Mouse (Mus musculus) liver, embryonic 13.5 days (tissue): Measurements from ENCODE around the gene Spop. TPM values are rescaled to one million over a fixed set of nuclear protein-coding genes. Genes with fewer than 3 reads are reported as not detected.

Experiments used
- ATAC-seq: fragments of 200-750 bp; cut with Nextera tagmentation; 2 replicates; pipeline ENCODE4 v1.8.0; 2017; ENCODE audit warnings: low read depth, mild to moderate bottlenecking, moderate number of reproducible peaks, moderate library complexity
- DNase-seq: peaks from one replicate; pipeline ENCODE4 v3.0.0; 2022
- H3K27ac ChIP-seq: fragments of 300-500 bp; sonication (generic); 2 replicates; pipeline ENCODE4 v1.5.1; 2015; ENCODE audit warnings: moderate library complexity, mild to moderate bottlenecking, inconsistent platforms
- H3K27me3 ChIP-seq: fragments of 300-500 bp; sonication (generic); 2 replicates; pipeline ENCODE4 v1.6.1; 2015; ENCODE audit warnings: mild to moderate bottlenecking, inconsistent platforms
- H3K36me3 ChIP-seq: fragments of 300-500 bp; sonication (generic); 2 replicates; pipeline ENCODE4 v1.6.1; 2015; ENCODE audit warnings: mild to moderate bottlenecking, inconsistent platforms
- H3K4me1 ChIP-seq: fragments of 300-500 bp; sonication (generic); replicated peaks from 2 replicates; pipeline ENCODE4 v1.6.1; 2015; ENCODE audit warnings: inconsistent platforms
- H3K4me2 ChIP-seq: fragments of 300-500 bp; sonication (generic); 2 replicates; pipeline ENCODE4 v1.6.1; 2015; ENCODE audit warnings: inconsistent platforms, mild to moderate bottlenecking, moderate library complexity
- H3K4me3 ChIP-seq: fragments of 300-500 bp; sonication (generic); replicated peaks from 2 replicates; pipeline ENCODE4 v1.5.1; 2015; ENCODE audit warnings: mild to moderate bottlenecking, inconsistent platforms
- H3K9ac ChIP-seq: fragments of 300-500 bp; sonication (generic); 2 replicates; pipeline ENCODE4 v1.6.1; 2015; ENCODE audit warnings: mild to moderate bottlenecking, inconsistent platforms
- H3K9me3 ChIP-seq: fragments of 300-500 bp; sonication (generic); replicated peaks from 2 replicates; pipeline ENCODE4 v1.6.1; 2016; ENCODE audit warnings: inconsistent platforms
- WGBS: fragments of 180-500 bp; shearing (Covaris S2); methylation state at CpG from one replicate; pipeline ENCODE4 v1.1.7; 2015; ENCODE audit not compliant: insufficient replicate concordance; 5-methylcytosine and 5-hydroxymethylcytosine counted together
- polyA plus RNA-seq: library from polyadenylated mRNA; unstranded; fragments of >200 nt; fragmentation: Nextera tagmentation; extraction: Ambion mirVana; gene quantifications from 2 replicates; pipeline ENCODE4 v1.2.1, GENCODE M21; 2015

Spop gene
- polyA plus RNA-seq, 1 experiment from 2014 or later: 81.9 TPM

DNA sequence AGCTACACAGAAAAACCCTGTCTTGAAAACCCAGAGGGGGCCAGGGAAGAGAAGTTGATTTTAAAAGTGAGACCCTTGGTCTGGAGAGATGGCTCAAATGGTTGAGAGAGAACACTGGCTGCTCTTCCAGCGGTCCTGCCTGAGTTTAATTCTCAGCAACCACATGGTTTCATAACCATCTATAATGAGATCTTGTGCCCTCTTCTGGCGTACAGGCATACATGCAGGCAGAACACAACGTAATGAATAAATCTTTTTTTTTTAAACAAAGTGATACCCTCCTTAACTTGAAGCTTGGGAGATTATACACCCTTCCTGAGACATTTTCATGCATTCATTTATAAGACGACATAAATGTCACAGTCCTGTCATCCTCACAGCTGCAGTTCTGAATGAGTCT, 65.6 kb downstream of the Spop start:
- DNase-seq: no peak
- H3K36me3 ChIP-seq: peaks cover 39% of the 10 kb centered on the region
- 75% methylated on average over 4 of the region's 4 CpGs for WGBS

GRCm38 (mm10) chr11:95480662-95481061, 66.8 kb downstream of the Spop start:
- H3K4me1 ChIP-seq: no peaks in the 10 kb centered on the region
- 77% methylated on average over 4 of the region's 4 CpGs for WGBS
- no peak for ATAC-seq
- peaks cover 38% of the 10 kb centered on the region for H3K36me3 ChIP-seq
- H3K27me3 ChIP-seq: no peaks in the 10 kb centered on the region
- no peak overlapping the region for H3K27ac ChIP-seq
- no peak overlapping the region for H3K9ac ChIP-seq
- no peak overlapping the region for H3K4me2 ChIP-seq
- no peak for DNase-seq
- H3K4me3 ChIP-seq: no peak overlapping the region
- no peaks in the 10 kb centered on the region for H3K9me3 ChIP-seq

More for the DNA sequence above, 65.6 kb downstream of the Spop start:
- Histone ChIP-seq H3K9ac (no peak overlapping the region), H3K9me3 (no peaks in the 10 kb centered on the region), H3K27me3 (no peaks in the 10 kb centered on the region), H3K27ac (no peak overlapping the region), H3K4me3 (no peak overlapping the region), H3K4me2 (no peak overlapping the region), H3K4me1 (no peaks in the 10 kb centered on the region)
- no peak for ATAC-seq

DNA sequence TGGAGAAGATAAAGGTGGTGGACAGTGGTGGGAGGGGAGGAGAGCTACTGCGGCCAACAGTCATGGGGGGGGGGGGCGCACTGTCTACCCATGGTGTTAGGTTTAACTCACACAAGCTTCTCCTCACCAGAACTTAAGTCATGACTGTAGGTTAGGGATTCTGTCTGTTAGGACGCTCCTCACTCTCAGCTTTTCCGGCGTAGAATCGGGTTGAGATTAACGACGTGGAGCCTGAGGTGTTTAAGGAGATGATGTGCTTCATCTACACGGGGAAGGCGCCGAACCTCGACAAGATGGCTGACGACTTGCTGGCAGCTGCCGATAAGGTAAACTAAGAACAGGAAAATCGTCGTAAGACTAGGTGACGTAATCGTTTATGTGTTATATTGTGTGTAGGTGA, 71.8 kb downstream of the Spop start:
- Histone ChIP-seq H3K4me1 (no peaks in the 10 kb centered on the region), H3K4me3 (no peak overlapping the region), H3K36me3 (peaks cover 56% of the 10 kb centered on the region), H3K4me2 (no peak overlapping the region), H3K9ac (no peak overlapping the region), H3K27me3 (no peaks in the 10 kb centered on the region), H3K9me3 (no peaks in the 10 kb centered on the region), H3K27ac (no peak overlapping the region)
- WGBS: 89% methylated on average over 18 of the region's 18 CpGs
- no peak for DNase-seq
- no peak for ATAC-seq

GRCm38 (mm10) chr11:95487237-95487636, 73.4 kb downstream of the Spop start:
- DNase-seq: no peak
- Histone ChIP-seq H3K27me3 (no peaks in the 10 kb centered on the region), H3K4me2 (no peak overlapping the region), H3K4me3 (no peak overlapping the region), H3K9ac (no peak overlapping the region), H3K4me1 (no peaks in the 10 kb centered on the region), H3K36me3 (peaks cover 71% of the 10 kb centered on the region), H3K9me3 (no peaks in the 10 kb centered on the region), H3K27ac (no peak overlapping the region)
- no peak for ATAC-seq
- WGBS: 86% methylated on average over 2 of the region's 2 CpGs

- H3K9ac ChIP-seq: no peak overlapping the region
- 85% methylated on average over 14 of the region's 14 CpGs for WGBS
Observed at GRCm38 (mm10) chr11:95490104-95490503, 76.2 kb downstream of the Spop start.

DNA sequence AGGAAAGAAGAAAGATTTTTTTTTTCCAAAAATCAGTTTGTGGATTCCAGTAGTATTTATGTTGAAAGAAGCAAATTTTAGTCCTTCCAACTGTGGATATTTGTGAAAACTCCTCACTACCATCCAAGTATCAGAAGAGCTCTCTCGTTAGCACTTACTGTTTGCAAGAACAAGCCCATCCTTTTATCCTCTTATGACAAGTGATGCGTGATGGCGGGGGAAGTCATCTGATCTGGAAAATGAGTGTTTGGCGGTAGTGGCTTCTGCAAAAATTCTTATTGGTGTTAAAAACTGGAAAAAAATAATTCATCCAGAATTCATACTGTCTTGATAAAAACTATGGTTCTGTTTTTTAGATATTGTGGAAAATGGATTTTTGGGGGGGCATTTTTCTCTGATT, 78.4 kb downstream of the Spop start:
- no peak overlapping the region for H3K4me3 ChIP-seq
- DNase-seq (no peak), ATAC-seq (no peak)
- H3K4me2 ChIP-seq: no peak overlapping the region
- no peak overlapping the region for H3K27ac ChIP-seq
- H3K4me1 ChIP-seq: no peaks in the 10 kb centered on the region
- H3K9me3 ChIP-seq: no peaks in the 10 kb centered on the region
- WGBS: 89% methylated on average over 4 of the region's 4 CpGs
- no peak overlapping the region for H3K9ac ChIP-seq
- H3K36me3 ChIP-seq: peaks cover 67% of the 10 kb centered on the region
- H3K27me3 ChIP-seq: no peaks in the 10 kb centered on the region

More at GRCm38 (mm10) chr11:95490104-95490503, 76.2 kb downstream of the Spop start:
- ATAC-seq (no peak), DNase-seq (no peak)
- Histone ChIP-seq H3K9me3 (no peaks in the 10 kb centered on the region), H3K27me3 (no peaks in the 10 kb centered on the region), H3K4me2 (no peak overlapping the region), H3K4me3 (no peak overlapping the region), H3K4me1 (no peaks in the 10 kb centered on the region), H3K36me3 (peaks cover 86% of the 10 kb centered on the region), H3K27ac (no peak overlapping the region)

- H3K9ac ChIP-seq: no peak overlapping the region
- no peak overlapping the region for H3K27ac ChIP-seq
- no peaks in the 10 kb centered on the region for H3K4me1 ChIP-seq
- H3K36me3 ChIP-seq: peaks cover 71% of the 10 kb centered on the region
- DNase-seq (no peak), ATAC-seq (no peak)
- H3K9me3 ChIP-seq: no peaks in the 10 kb centered on the region
- H3K27me3 ChIP-seq: no peaks in the 10 kb centered on the region
- H3K4me3 ChIP-seq: no peak overlapping the region
- WGBS: 82% methylated on average over 4 of the region's 4 CpGs
- no peak overlapping the region for H3K4me2 ChIP-seq
Observed at GRCm38 (mm10) chr11:95493010-95493409, 79.1 kb downstream of the Spop start.

- peaks cover 68% of the 10 kb centered on the region for H3K36me3 ChIP-seq
Observed at GRCm38 (mm10) chr11:95493950-95494349, 80.1 kb downstream of the Spop start.

GRCm38 (mm10) chr11:95494374-95494773, 80.5 kb downstream of the Spop start:
- 86% methylated on average over 3 of the region's 3 CpGs for WGBS
- DNase-seq: no peak

More at GRCm38 (mm10) chr11:95493950-95494349, 80.1 kb downstream of the Spop start:
- Histone ChIP-seq H3K4me2 (no peak overlapping the region), H3K27me3 (no peaks in the 10 kb centered on the region), H3K4me1 (no peaks in the 10 kb centered on the region), H3K9ac (no peak overlapping the region), H3K9me3 (no peaks in the 10 kb centered on the region), H3K4me3 (no peak overlapping the region), H3K27ac (no peak overlapping the region)
- WGBS: 84% methylated on average over 9 of the region's 9 CpGs
- DNase-seq (no peak), ATAC-seq (no peak)

GRCm38 (mm10) chr11:95495883-95496282, 82.0 kb downstream of the Spop start:
- Histone ChIP-seq H3K4me2 (no peak overlapping the region), H3K9me3 (no peaks in the 10 kb centered on the region), H3K27ac (no peak overlapping the region), H3K27me3 (no peaks in the 10 kb centered on the region), H3K4me3 (no peak overlapping the region), H3K4me1 (0 out of 2 replicates have a peak, but pooled peaks cover 2% of the 10 kb centered on the region), H3K9ac (no peak overlapping the region), H3K36me3 (peaks cover 49% of the 10 kb centered on the region)
- WGBS: 88% methylated on average over 9 of the region's 9 CpGs
- DNase-seq: no peak
- no peak for ATAC-seq

More at GRCm38 (mm10) chr11:95494374-95494773, 80.5 kb downstream of the Spop start:
- no peaks in the 10 kb centered on the region for H3K4me1 ChIP-seq
- peaks cover 63% of the 10 kb centered on the region for H3K36me3 ChIP-seq
- no peak overlapping the region for H3K4me2 ChIP-seq
- no peaks in the 10 kb centered on the region for H3K27me3 ChIP-seq
- no peak overlapping the region for H3K27ac ChIP-seq
- no peak overlapping the region for H3K9ac ChIP-seq
- H3K4me3 ChIP-seq: no peak overlapping the region
- no peaks in the 10 kb centered on the region for H3K9me3 ChIP-seq
- no peak for ATAC-seq

- 82% methylated on average over 5 of the region's 5 CpGs for WGBS
Observed at GRCm38 (mm10) chr11:95497921-95498320, 84.0 kb downstream of the Spop start.

DNA sequence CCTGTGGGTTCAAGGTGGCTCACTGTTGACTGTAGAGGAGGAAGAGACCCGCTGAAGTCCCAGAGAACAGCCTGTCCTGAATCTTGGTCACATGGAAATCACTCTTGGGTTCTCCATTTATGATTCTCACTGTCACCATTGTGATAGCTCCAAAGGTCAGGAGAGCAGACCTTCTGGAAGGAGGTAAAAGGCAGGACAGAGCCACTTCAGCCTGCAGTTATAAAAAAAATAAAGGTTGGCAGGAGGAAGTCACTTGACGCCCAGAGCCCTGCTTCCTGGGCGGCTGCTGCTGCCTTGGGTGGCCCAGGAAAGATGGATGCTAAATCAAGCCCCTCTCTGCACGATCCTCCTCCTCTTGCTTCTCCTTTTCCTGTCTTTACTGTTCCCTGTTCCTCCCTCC, 86.5 kb downstream of the Spop start:
- no peak for DNase-seq
- Histone ChIP-seq H3K27me3 (no peaks in the 10 kb centered on the region), H3K9me3 (no peaks in the 10 kb centered on the region), H3K27ac (no peak overlapping the region), H3K9ac (no peak overlapping the region), H3K4me1 (0 out of 2 replicates have a peak, but pooled peaks cover 2% of the 10 kb centered on the region), H3K36me3 (peaks cover 7% of the 10 kb centered on the region), H3K4me2 (no peak overlapping the region), H3K4me3 (no peak overlapping the region)
- 37% methylated on average over 4 of the region's 4 CpGs for WGBS
- no peak for ATAC-seq

More at GRCm38 (mm10) chr11:95497921-95498320, 84.0 kb downstream of the Spop start:
- DNase-seq (no peak), ATAC-seq (no peak)
- Histone ChIP-seq H3K4me2 (no peak overlapping the region), H3K9ac (no peak overlapping the region), H3K4me1 (0 out of 2 replicates have a peak, but pooled peaks cover 2% of the 10 kb centered on the region), H3K4me3 (no peak overlapping the region), H3K9me3 (no peaks in the 10 kb centered on the region), H3K27me3 (no peaks in the 10 kb centered on the region), H3K27ac (no peak overlapping the region), H3K36me3 (peaks cover 30% of the 10 kb centered on the region)
